Mouse (Mus musculus) stomach, embryonic 15.5 days (tissue): ENCODE data around the gene Wdr46. TPM values are rescaled to one million over a fixed set of nuclear protein-coding genes. Genes with fewer than 3 reads are reported as not detected.

Source experiments
- ATAC-seq: fragments of 200-750 bp; cut with Nextera tagmentation; 2 replicates; pipeline ENCODE4 v1.8.0; 2017; ENCODE audit warnings: low read depth, moderate number of reproducible peaks, moderate TSS enrichment; ENCODE audit not compliant: insufficient read depth, low FRiP score
- H3K27ac ChIP-seq: fragments of 300-500 bp; sonication (generic); 2 replicates; pipeline ENCODE4 v1.5.1; 2015; ENCODE audit warnings: mild to moderate bottlenecking, inconsistent platforms
- H3K27me3 ChIP-seq: fragments of 300-500 bp; sonication (generic); replicated peaks from 2 replicates; pipeline ENCODE4 v1.6.1; 2015; ENCODE audit warnings: inconsistent platforms
- H3K36me3 ChIP-seq: fragments of 300-500 bp; sonication (generic); 2 replicates; pipeline ENCODE4 v1.6.1; 2015; ENCODE audit warnings: inconsistent platforms
- H3K4me1 ChIP-seq: fragments of 300-500 bp; sonication (generic); 2 replicates; pipeline ENCODE4 v1.6.1; 2015; ENCODE audit warnings: inconsistent platforms
- H3K4me2 ChIP-seq: fragments of 300-500 bp; sonication (generic); 2 replicates; pipeline ENCODE4 v1.6.1; 2015; ENCODE audit warnings: mild to moderate bottlenecking, inconsistent platforms
- H3K4me3 ChIP-seq: fragments of 300-500 bp; sonication (generic); replicated peaks from 2 replicates; pipeline ENCODE4 v1.5.1; 2015; ENCODE audit warnings: inconsistent platforms
- H3K9ac ChIP-seq: fragments of 300-500 bp; sonication (generic); 2 replicates; pipeline ENCODE4 v1.6.1; 2015; ENCODE audit warnings: inconsistent platforms
- H3K9me3 ChIP-seq: fragments of 300-500 bp; sonication (generic); 2 replicates; pipeline ENCODE4 v1.6.1; 2016; ENCODE audit warnings: inconsistent platforms
- WGBS: fragments of 180-500 bp; shearing (Covaris S2); methylation state at CpG from one replicate; pipeline ENCODE4 v1.1.7; 2015; 5-methylcytosine and 5-hydroxymethylcytosine counted together
- polyA plus RNA-seq: library from polyadenylated mRNA; unstranded; fragments of >200 nt; fragmentation: Nextera tagmentation; extraction: Ambion mirVana; gene quantifications from 2 replicates; pipeline ENCODE4 v1.2.1, GENCODE M21; 2015

Gene Wdr46
- polyA plus RNA-seq, 1 experiment from 2014 or later: 36.1 TPM

- Histone ChIP-seq H3K27ac (no peak overlapping the region), H3K27me3 (no peaks in the 10 kb centered on the region), H3K36me3 (peaks cover 13% of the 10 kb centered on the region), H3K9me3 (no peaks in the 10 kb centered on the region), H3K4me3 (no peak overlapping the region), H3K4me1 (peaks cover 17% of the 10 kb centered on the region), H3K9ac (no peak overlapping the region), H3K4me2 (no peak overlapping the region)
- ATAC-seq: no peak
- WGBS: 91% methylated on average over 14 of the region's 14 CpGs
These were observed 8.0 kb upstream of the Wdr46 start for GRCm38 (mm10) chr17:33932448-33932847.

GRCm38 (mm10) chr17:33932970-33933369 lies 7.5 kb upstream of the Wdr46 start:
- no peak overlapping the region for H3K27ac ChIP-seq
- H3K4me2 ChIP-seq: no peak overlapping the region
- peaks cover 15% of the 10 kb centered on the region for H3K36me3 ChIP-seq
- 91% methylated on average over 15 of the region's 15 CpGs for WGBS
- no peak for ATAC-seq
- no peak overlapping the region for H3K4me3 ChIP-seq
- H3K9me3 ChIP-seq: no peaks in the 10 kb centered on the region
- no peaks in the 10 kb centered on the region for H3K27me3 ChIP-seq
- peaks cover 17% of the 10 kb centered on the region for H3K4me1 ChIP-seq
- H3K9ac ChIP-seq: no peak overlapping the region

- H3K9ac ChIP-seq: no peak overlapping the region
- ATAC-seq: no peak
- no peak overlapping the region for H3K4me2 ChIP-seq
- WGBS: 80% methylated on average over 21 of the region's 21 CpGs
- peaks cover 20% of the 10 kb centered on the region for H3K36me3 ChIP-seq
- no peak overlapping the region for H3K27ac ChIP-seq
- no peaks in the 10 kb centered on the region for H3K27me3 ChIP-seq
- H3K4me1 ChIP-seq: peaks cover 20% of the 10 kb centered on the region
- H3K9me3 ChIP-seq: no peaks in the 10 kb centered on the region
- no peak overlapping the region for H3K4me3 ChIP-seq
These were observed 4.9 kb upstream of the Wdr46 start for GRCm38 (mm10) chr17:33935422-33936055.

DNA sequence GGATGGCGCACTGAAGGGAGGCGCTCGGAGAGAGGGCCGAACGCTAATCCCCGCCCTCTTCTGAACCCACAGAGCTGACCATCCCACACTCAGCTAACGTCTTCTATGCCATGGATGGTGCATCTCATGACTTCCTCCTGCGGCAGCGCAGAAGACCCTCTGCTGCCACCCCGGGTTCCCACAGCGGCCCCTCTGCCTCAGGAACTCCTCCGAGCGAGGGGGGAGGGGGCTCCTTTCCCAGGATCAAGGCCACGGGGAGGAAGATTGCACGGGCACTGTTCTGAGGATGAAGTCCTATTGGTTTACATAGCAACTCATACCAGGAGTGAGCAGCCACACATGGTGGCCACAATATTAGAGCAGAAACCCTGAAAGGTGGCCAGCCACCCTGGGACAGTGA lies 3.5 kb upstream of the Wdr46 start:
- H3K27me3 ChIP-seq: no peaks in the 10 kb centered on the region
- no peaks in the 10 kb centered on the region for H3K9me3 ChIP-seq
- no peak overlapping the region for H3K9ac ChIP-seq
- 79% methylated on average over 15 of the region's 15 CpGs for WGBS
- no peak for ATAC-seq
- H3K36me3 ChIP-seq: peaks cover 20% of the 10 kb centered on the region
- peaks cover 23% of the 10 kb centered on the region for H3K4me1 ChIP-seq
- no peak overlapping the region for H3K4me3 ChIP-seq
- H3K4me2 ChIP-seq: no peak overlapping the region
- H3K27ac ChIP-seq: no peak overlapping the region

DNA sequence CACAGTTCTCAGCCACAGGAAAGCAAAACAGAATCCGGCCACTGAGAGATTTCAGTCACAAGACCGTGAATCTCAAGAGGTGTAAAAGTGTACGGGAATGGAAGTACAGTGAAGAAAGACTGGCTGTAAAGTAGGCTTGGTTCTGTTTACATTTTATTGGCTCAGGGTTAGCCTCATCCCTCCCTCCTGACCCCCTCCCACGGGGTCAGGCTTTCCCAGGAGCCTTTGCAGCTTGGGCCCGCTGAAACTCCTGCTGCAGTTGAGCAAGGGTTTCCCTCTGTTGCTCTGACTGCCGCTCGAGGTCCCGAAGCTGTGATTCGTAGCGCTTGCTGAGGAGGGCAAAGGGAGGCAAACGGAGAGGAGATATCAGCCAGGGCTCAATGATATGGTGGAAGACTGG lies 1.7 kb upstream of the Wdr46 start:
- Histone ChIP-seq H3K27ac (no peak overlapping the region), H3K27me3 (no peaks in the 10 kb centered on the region), H3K4me3 (peak overlapping the region; percentile 89; the same call in 1 of the 2 replicates), H3K9ac (no peak overlapping the region), H3K9me3 (no peaks in the 10 kb centered on the region), H3K4me2 (peak overlapping the region; percentile 94), H3K4me1 (peaks cover 24% of the 10 kb centered on the region), H3K36me3 (peaks cover 23% of the 10 kb centered on the region)
- WGBS: 75% methylated on average over 11 of the region's 11 CpGs
- ATAC-seq: no peak

DNA sequence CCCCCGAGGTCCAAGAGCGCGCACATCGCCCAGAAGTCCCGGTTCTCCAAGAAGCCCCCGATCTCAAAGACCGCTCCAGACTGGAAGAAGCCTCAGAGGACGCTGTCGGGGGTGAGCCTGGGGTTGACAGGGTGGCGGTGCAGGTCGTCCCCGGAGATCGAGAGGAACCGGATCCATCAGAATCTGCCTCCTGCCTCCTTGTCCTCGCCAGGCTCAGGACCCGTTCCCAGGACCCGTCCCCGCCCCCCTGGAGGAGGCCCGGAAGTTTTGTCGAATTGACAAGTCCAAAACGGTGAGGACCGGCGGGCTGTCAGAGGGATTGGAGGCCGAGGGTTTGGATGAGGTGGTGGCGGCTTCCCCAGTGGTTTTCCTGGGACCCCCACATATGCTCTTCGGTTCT lies 521 bp downstream of the Wdr46 start:
- H3K27me3 ChIP-seq: no peaks in the 10 kb centered on the region

GRCm38 (mm10) chr17:33941381-33941780 lies 921 bp downstream of the Wdr46 start:
- 48% methylated on average over 19 of the region's 19 CpGs for WGBS
- peak overlapping the region; percentile 89 for H3K4me3 ChIP-seq
- H3K4me2 ChIP-seq: peak overlapping the region; percentile 94
- ATAC-seq: no peak
- no peak overlapping the region for H3K27ac ChIP-seq
- H3K9ac ChIP-seq: peak overlapping the region; percentile 82
- peaks cover 24% of the 10 kb centered on the region for H3K4me1 ChIP-seq
- no peaks in the 10 kb centered on the region for H3K27me3 ChIP-seq
- peaks cover 25% of the 10 kb centered on the region for H3K36me3 ChIP-seq
- H3K9me3 ChIP-seq: no peaks in the 10 kb centered on the region

More for the DNA sequence above, 521 bp downstream of the Wdr46 start:
- Histone ChIP-seq H3K4me2 (peak overlapping the region; percentile 94), H3K9me3 (no peaks in the 10 kb centered on the region), H3K9ac (peak overlapping the region; percentile 82), H3K27ac (no peak overlapping the region), H3K4me1 (peaks cover 24% of the 10 kb centered on the region), H3K4me3 (peak overlapping the region; percentile 89), H3K36me3 (peaks cover 25% of the 10 kb centered on the region)
- WGBS: 2% methylated on average over 26 of the region's 26 CpGs
- ATAC-seq: no peak

DNA sequence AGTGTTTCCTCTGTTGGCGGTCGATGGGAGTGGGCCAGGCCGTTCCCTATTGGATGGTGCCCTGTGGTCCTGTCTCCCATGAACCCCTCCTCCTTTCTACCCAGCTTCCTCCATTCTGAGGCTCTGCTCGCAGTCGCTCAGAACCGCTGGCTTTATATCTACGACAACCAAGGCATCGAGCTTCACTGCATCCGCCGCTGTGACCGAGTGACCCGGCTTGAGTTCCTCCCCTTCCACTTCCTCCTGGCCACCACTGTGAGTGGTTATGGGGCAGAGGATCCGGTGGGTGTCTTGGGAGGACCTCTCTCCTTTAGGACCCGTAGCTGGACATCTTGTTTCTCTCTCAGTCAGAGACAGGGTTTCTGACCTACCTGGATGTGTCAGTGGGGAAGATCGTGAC lies 3.0 kb downstream of the Wdr46 start:
- Histone ChIP-seq H3K9ac (no peak overlapping the region), H3K27me3 (no peaks in the 10 kb centered on the region), H3K9me3 (no peaks in the 10 kb centered on the region), H3K4me1 (peaks cover 24% of the 10 kb centered on the region), H3K4me3 (no peak overlapping the region), H3K4me2 (no peak overlapping the region), H3K27ac (no peak overlapping the region), H3K36me3 (peaks cover 17% of the 10 kb centered on the region)
- 92% methylated on average over 15 of the region's 15 CpGs for WGBS
- ATAC-seq: no peak

- H3K4me2 ChIP-seq: no peak overlapping the region
- H3K27ac ChIP-seq: no peak overlapping the region
- H3K4me3 ChIP-seq: no peak overlapping the region
- 84% methylated on average over 10 of the region's 10 CpGs for WGBS
- H3K27me3 ChIP-seq: no peaks in the 10 kb centered on the region
- no peak for ATAC-seq
- no peak overlapping the region for H3K9ac ChIP-seq
- peaks cover 19% of the 10 kb centered on the region for H3K36me3 ChIP-seq
- peaks cover 24% of the 10 kb centered on the region for H3K4me1 ChIP-seq
- no peaks in the 10 kb centered on the region for H3K9me3 ChIP-seq
These were observed 7.1 kb downstream of the Wdr46 start for GRCm38 (mm10) chr17:33947430-33948089.

- H3K9me3 ChIP-seq: no peaks in the 10 kb centered on the region
- no peak overlapping the region for H3K4me2 ChIP-seq
- no peak overlapping the region for H3K9ac ChIP-seq
- H3K27me3 ChIP-seq: no peaks in the 10 kb centered on the region
- peaks cover 25% of the 10 kb centered on the region for H3K36me3 ChIP-seq
- WGBS: 85% methylated on average over 22 of the region's 22 CpGs
- ATAC-seq: no peak
- H3K4me3 ChIP-seq: no peak overlapping the region
- peaks cover 31% of the 10 kb centered on the region for H3K4me1 ChIP-seq
- H3K27ac ChIP-seq: peak overlapping the region; percentile 4; the same call in 1 of the 2 replicates
These were observed 7.8 kb downstream of the Wdr46 start for GRCm38 (mm10) chr17:33948090-33948904.

DNA sequence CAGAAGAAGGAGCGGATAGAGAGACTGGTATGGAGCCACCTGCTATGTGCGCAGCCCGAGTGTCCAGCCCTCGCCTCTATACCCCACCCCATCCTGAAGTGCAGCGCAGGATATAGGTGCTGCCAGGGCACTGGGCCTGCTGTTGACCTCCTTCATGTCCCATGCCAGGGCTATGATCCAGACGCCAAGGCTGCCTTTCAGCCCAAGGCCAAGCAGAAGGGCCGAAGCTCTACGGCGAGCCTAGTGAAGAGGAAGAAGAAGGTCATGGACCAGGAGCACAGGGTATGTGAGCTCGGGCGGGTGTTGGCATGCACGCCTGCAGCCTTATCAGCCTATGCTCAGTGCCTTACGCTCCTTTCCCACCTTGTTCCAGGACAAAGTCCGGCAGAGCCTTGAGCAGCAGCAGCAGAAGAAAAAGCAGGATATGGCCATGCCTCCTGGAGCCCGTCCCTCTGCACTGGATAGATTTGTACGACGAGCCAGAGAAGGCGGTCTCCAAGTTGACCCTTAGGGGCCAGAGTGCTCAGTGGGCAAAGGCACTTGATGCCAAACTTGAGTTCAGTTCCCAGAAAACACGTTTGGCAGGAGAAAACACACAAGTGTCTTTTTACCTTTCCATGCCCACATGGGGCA lies 8.6 kb downstream of the Wdr46 start:
- no peaks in the 10 kb centered on the region for H3K9me3 ChIP-seq
- H3K4me3 ChIP-seq: no peak overlapping the region
- no peak overlapping the region for H3K9ac ChIP-seq
- H3K4me2 ChIP-seq: no peak overlapping the region
- peaks cover 39% of the 10 kb centered on the region for H3K4me1 ChIP-seq
- 0 out of 2 replicates have a peak, but pooled peaks have one; percentile 20 for ATAC-seq
- 82% methylated on average over 19 of the region's 19 CpGs for WGBS
- peak overlapping the region; percentile 26; the same call in 1 of the 2 replicates for H3K27ac ChIP-seq
- H3K27me3 ChIP-seq: no peaks in the 10 kb centered on the region
- H3K36me3 ChIP-seq: peaks cover 21% of the 10 kb centered on the region
